Comparison of ENCODE assay signal across 26 mouse cellular contexts in the genomic region with DNA sequence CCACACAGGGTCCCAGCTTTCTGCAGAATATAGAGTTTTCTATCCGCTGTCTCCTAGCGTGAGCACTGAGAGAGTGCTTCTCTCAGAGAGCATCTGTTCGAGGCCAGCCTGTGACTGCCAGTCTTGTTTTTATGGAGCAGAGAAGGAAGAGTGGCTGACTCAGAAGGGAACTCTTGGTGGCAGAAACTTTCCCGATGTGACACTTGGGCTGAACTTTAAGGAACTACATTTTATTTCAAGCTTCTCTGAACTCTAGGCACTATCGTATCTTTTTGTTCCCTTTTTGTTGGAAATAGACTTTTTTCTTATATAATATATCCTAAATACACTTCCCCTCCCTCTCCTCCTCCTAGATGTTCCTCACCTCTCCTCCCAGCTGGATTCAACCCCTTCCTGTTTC.
DNase-seq lines count a peak whose midpoint lies in the region; ATAC-seq and TF ChIP-seq lines count a peak whose summit lies in the region.
"Had no signal": no experiment of that assay in that cellular context is flagged by ENCODE, and none has a peak within 500 bp of the region (broad histone marks: within the 10 kb centered on the region; RNA-seq: fewer than 3 reads in every experiment).

No protein-coding gene starts in this region.

- no peak for TF ChIP-seq CTCF in stomach, postnatal 0 days (IDR thresholded peaks at IDR 0.05; ENCODE audit: low read depth)

- H3K79me2 ChIP-seq in macrophage (ENCODE audit: inconsistent target), result no peaks in the 10 kb centered on the region

- no peaks in the 10 kb centered on the region for H3K36me3 ChIP-seq in stomach, embryonic 14.5 days (ENCODE audit: control insufficient read depth, insufficient read depth, low read length)
- H3K36me3 ChIP-seq in stomach, postnatal 0 days (ENCODE audit: control insufficient read depth, insufficient read depth, low read length), result no peaks in the 10 kb centered on the region
- H3K36me3 ChIP-seq in macrophage (ENCODE audit: inconsistent target), result no peaks in the 10 kb centered on the region
- H3K36me3 ChIP-seq in stomach, embryonic 15.5 days, result no peaks in the 10 kb centered on the region
- no peaks in the 10 kb centered on the region for H3K36me3 ChIP-seq in neural tube, embryonic 15.5 days
- H3K36me3 ChIP-seq: embryonic facial prominence, embryonic 10.5 days; embryonic facial prominence, embryonic 13.5 days; forebrain, embryonic 10.5 days; heart, embryonic 10.5 days; hindbrain, embryonic 12.5 days; hindbrain, embryonic 15.5 days had no signal

- 77% methylated on average over 5 of the region's 5 CpGs for WGBS in stomach, embryonic 14.5 days
- WGBS in stomach, postnatal 0 days, result 82% methylated on average over 5 of the region's 5 CpGs
- WGBS in macrophage (ENCODE audit: missing documents), result 30% methylated on average over 5 of the region's 5 CpGs
- 72% methylated on average over 5 of the region's 5 CpGs for WGBS in stomach, embryonic 15.5 days
- WGBS in neural tube, embryonic 15.5 days, result 77% methylated on average over 5 of the region's 5 CpGs

- no peaks in the 10 kb centered on the region for H3K9me3 ChIP-seq in stomach, embryonic 14.5 days (ENCODE audit: control insufficient read depth, low read depth, low read length)
- H3K9me3 ChIP-seq in stomach, postnatal 0 days (ENCODE audit: control insufficient read depth, low read length), result no peaks in the 10 kb centered on the region
- H3K9me3 ChIP-seq in stomach, embryonic 15.5 days, result no peaks in the 10 kb centered on the region
- H3K9me3 ChIP-seq in neural tube, embryonic 15.5 days (replicated peaks), result no peaks in the 10 kb centered on the region
- H3K9me3 ChIP-seq: embryonic facial prominence, embryonic 10.5 days; embryonic facial prominence, embryonic 13.5 days; forebrain, embryonic 10.5 days; forebrain, embryonic 13.5 days; heart, embryonic 10.5 days; hindbrain, embryonic 12.5 days; hindbrain, embryonic 15.5 days had no signal

- H3K4me3 ChIP-seq in stomach, embryonic 14.5 days (ENCODE audit: low read depth, low read length), result no peak overlapping the region
- no peak overlapping the region for H3K4me3 ChIP-seq in stomach, postnatal 0 days (ENCODE audit: low read depth, low read length)
- H3K4me3 ChIP-seq in macrophage (ENCODE audit: inconsistent target), result no peak overlapping the region
- H3K4me3 ChIP-seq in stomach, embryonic 15.5 days (replicated peaks), result no peak overlapping the region
- no peak overlapping the region for H3K4me3 ChIP-seq in neural tube, embryonic 15.5 days (replicated peaks)
- H3K4me3 ChIP-seq: embryonic facial prominence, embryonic 10.5 days; embryonic facial prominence, embryonic 13.5 days; erythroblast, embryonic 14.5 days; forebrain, embryonic 10.5 days; forebrain, embryonic 13.5 days; heart, adult 2 months; heart, embryonic 10.5 days; hindbrain, embryonic 12.5 days; hindbrain, embryonic 15.5 days had no signal

- H3K4me1 ChIP-seq in stomach, embryonic 14.5 days (ENCODE audit: control insufficient read depth, insufficient read depth, low read length), result 0 out of 2 replicates have a peak, but pooled peaks cover 3% of the 10 kb centered on the region
- H3K4me1 ChIP-seq in stomach, postnatal 0 days (replicated peaks; ENCODE audit: control insufficient read depth, insufficient read depth), result no peaks in the 10 kb centered on the region
- 0 out of 2 replicates have a peak, but pooled peaks cover 3% of the 10 kb centered on the region for H3K4me1 ChIP-seq in stomach, embryonic 15.5 days
- H3K4me1 ChIP-seq in neural tube, embryonic 15.5 days, result no peaks in the 10 kb centered on the region
- H3K4me1 ChIP-seq: forebrain, embryonic 13.5 days; hindbrain, embryonic 15.5 days had no signal

- no peak for TF ChIP-seq EP300 in stomach, postnatal 0 days (optimal IDR thresholded peaks at IDR 0.05)

- H3K4me2 ChIP-seq in stomach, embryonic 14.5 days (replicated peaks; ENCODE audit: low read depth, low read length), result no peak overlapping the region
- no peak overlapping the region for H3K4me2 ChIP-seq in stomach, postnatal 0 days (replicated peaks; ENCODE audit: low read depth)
- no peak overlapping the region for H3K4me2 ChIP-seq in stomach, embryonic 15.5 days
- no peak overlapping the region for H3K4me2 ChIP-seq in neural tube, embryonic 15.5 days
- H3K4me2 ChIP-seq: embryonic facial prominence, embryonic 13.5 days; forebrain, embryonic 13.5 days; hindbrain, embryonic 12.5 days; hindbrain, embryonic 15.5 days had no signal

- peak overlapping the region; percentile 11; the same call in 1 of the 2 replicates for H3K27ac ChIP-seq in stomach, embryonic 14.5 days (ENCODE audit: low read length)
- H3K27ac ChIP-seq in stomach, postnatal 0 days (replicated peaks), result no peak overlapping the region
- peak overlapping the region; percentile 59 for H3K27ac ChIP-seq in macrophage
- 0 out of 2 replicates have a peak overlapping the region, but pooled peaks have one; percentile 27 for H3K27ac ChIP-seq in stomach, embryonic 15.5 days
- H3K27ac ChIP-seq in neural tube, embryonic 15.5 days (replicated peaks), result no peak overlapping the region
- H3K27ac ChIP-seq: embryonic facial prominence, embryonic 10.5 days; embryonic facial prominence, embryonic 13.5 days; forebrain, embryonic 10.5 days; forebrain, embryonic 13.5 days; heart, adult 2 months; heart, embryonic 10.5 days; hindbrain, embryonic 12.5 days; hindbrain, embryonic 15.5 days had no signal

- no peak for DNase-seq in stomach, postnatal 0 days (ENCODE audit: low spot score)
- DNase-seq in ovary, postnatal 36 days (ENCODE audit: low spot score), result no peak
- DNase-seq in cerebellum, adult 11 months, result no peak
- DNase-seq: adrenal gland, adult 2 months; adrenal gland, postnatal 25 days; cerebellum, adult 2 months; cerebellum, adult 9-11 months; cerebellum, postnatal 25 days; embryo, embryonic 11 days; gastrocnemius, postnatal 14 days; heart, adult 2 months had no signal

- ATAC-seq in stomach, embryonic 14.5 days (ENCODE audit: insufficient number of reproducible peaks, insufficient read depth, low FRiP score, low read depth), result no peak
- ATAC-seq in stomach, postnatal 0 days (ENCODE audit: low FRiP score, low TSS enrichment), result no peak
- ATAC-seq in granulocyte monocyte progenitor cell, adult 5-6 weeks (replicated peaks; ENCODE audit: poor library complexity, severe bottlenecking), result peak; percentile 57
- ATAC-seq in stomach, embryonic 15.5 days (ENCODE audit: insufficient read depth, low FRiP score, low read depth), result no peak
- no peak for ATAC-seq in neural tube, embryonic 15.5 days (ENCODE audit: low FRiP score)
- ATAC-seq: CD4-positive, CD25-positive, alpha-beta regulatory T cell, adult 4 months; forebrain, embryonic 13.5 days; forebrain, embryonic 16.5 days had no signal

- H3K27me3 ChIP-seq in stomach, embryonic 14.5 days (ENCODE audit: control insufficient read depth, insufficient read depth, low read length), result no peaks in the 10 kb centered on the region
- H3K27me3 ChIP-seq in stomach, postnatal 0 days (ENCODE audit: control insufficient read depth, insufficient read depth, low read length), result no peaks in the 10 kb centered on the region
- no peaks in the 10 kb centered on the region for H3K27me3 ChIP-seq in stomach, embryonic 15.5 days (replicated peaks)
- H3K27me3 ChIP-seq in neural tube, embryonic 15.5 days (replicated peaks), result no peaks in the 10 kb centered on the region
- H3K27me3 ChIP-seq: embryonic facial prominence, embryonic 13.5 days; forebrain, embryonic 13.5 days; hindbrain, embryonic 12.5 days; hindbrain, embryonic 15.5 days had no signal

- no peak overlapping the region for H3K9ac ChIP-seq in stomach, embryonic 14.5 days (replicated peaks; ENCODE audit: low read depth, low read length)
- no peak overlapping the region for H3K9ac ChIP-seq in stomach, postnatal 0 days (ENCODE audit: low read length)
- no peak overlapping the region for H3K9ac ChIP-seq in stomach, embryonic 15.5 days
- no peak overlapping the region for H3K9ac ChIP-seq in neural tube, embryonic 15.5 days (replicated peaks)
- H3K9ac ChIP-seq: embryonic facial prominence, embryonic 13.5 days; forebrain, embryonic 13.5 days; hindbrain, embryonic 12.5 days; hindbrain, embryonic 15.5 days had no signal

Comparison
In these comparisons a context has a peak if more than half of its experiments do, and no peak if none do; other contexts are left out.
1. H3K27ac ChIP-seq: peak in stomach, embryonic 14.5 days (single experiment), macrophage (single experiment) and stomach, embryonic 15.5 days (single experiment); none in stomach, postnatal 0 days (single experiment) and neural tube, embryonic 15.5 days (single experiment).